Mouse (Mus musculus) myocyte (in vitro differentiated cells): Measurements from ENCODE around the gene St8sia1.

Experiments
- E2F4 ChIP-seq: IDR thresholded peaks from one replicate; pipeline ENCODE4 v1.6.1; 2011; ENCODE audit warnings: mild to moderate bottlenecking, control low read depth, moderate library complexity; ENCODE audit not compliant: insufficient read depth
- MYOG ChIP-seq, 3 experiments: IDR thresholded peaks; one replicate each; pipeline ENCODE4 v1.6.1; 2011; ENCODE audit warnings: control low read depth in 2 of 3, low read depth in 2 of 3, mild to moderate bottlenecking in 2 of 3; ENCODE audit not compliant: insufficient read length in 2 of 3, control insufficient read depth in 1 of 3, insufficient read depth in 1 of 3
- POLR2A ChIP-seq: IDR thresholded peaks from one replicate; pipeline ENCODE4 v1.6.1; 2011; ENCODE audit warnings: low read depth, mild to moderate bottlenecking, control low read depth, moderate library complexity; ENCODE audit not compliant: insufficient read length

GRCm38 (mm10) chr6:142779045-142779811 lies 185.0 kb downstream of the St8sia1 start:
- TF ChIP-seq MYOG (IDR thresholded peaks at IDR 0.05; ENCODE audit: control insufficient read depth in 1 of 3, insufficient read depth in 1 of 3, insufficient read length in 2 of 3, low read depth in 2 of 3) (no peak), POLR2A (no peak), E2F4 (no peak)
